In the genomic region with DNA sequence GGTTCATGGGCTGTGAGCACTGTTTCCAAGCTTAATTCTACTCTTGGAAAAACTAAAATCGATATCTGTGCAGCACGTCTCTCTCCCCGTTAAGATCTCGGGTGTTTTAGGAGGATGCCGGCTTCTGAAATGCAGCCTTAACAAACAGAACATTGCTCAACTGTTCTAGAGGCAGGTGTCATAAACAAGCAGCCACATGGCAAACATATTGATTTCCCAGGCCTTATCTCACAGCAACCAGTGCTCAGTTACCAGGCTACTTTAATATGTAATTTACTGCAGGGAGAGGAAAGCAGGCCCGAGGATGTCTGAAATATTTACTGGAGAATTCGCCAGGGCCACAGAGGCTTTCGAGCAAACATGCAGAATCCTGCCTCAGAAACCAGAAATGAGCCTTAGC, we compare ENCODE assay signal across 15 mouse cellular contexts. TPM values are rescaled to one million over a fixed set of nuclear protein-coding genes. Genes with fewer than 3 reads are reported as not detected.
DNase-seq lines count a peak whose midpoint lies in the region; ATAC-seq and TF ChIP-seq lines count a peak whose summit lies in the region.
"Had no signal": no experiment of that assay in that cellular context is flagged by ENCODE, and none has a peak within 500 bp of the region (broad histone marks: within the 10 kb centered on the region; RNA-seq: fewer than 3 reads in every experiment).

No protein-coding gene starts in this region.

- H3K36me3 ChIP-seq in lung, postnatal 0 days (ENCODE audit: insufficient read depth, low read length): peaks cover 11% of the 10 kb centered on the region
- H3K36me3 ChIP-seq in liver, embryonic 11.5 days (ENCODE audit: control insufficient read depth, insufficient read depth, low read length): no peaks in the 10 kb centered on the region
- no peaks in the 10 kb centered on the region for H3K36me3 ChIP-seq in neural tube, embryonic 15.5 days
- H3K36me3 ChIP-seq: liver, embryonic 13.5 days; midbrain, embryonic 15.5 days had no signal

- no peak for TF ChIP-seq CTCF in lung, postnatal 0 days (IDR thresholded peaks at IDR 0.05)
- TF ChIP-seq CTCF in cortical plate, adult 2 months (IDR thresholded peaks at IDR 0.05; ENCODE audit: extremely low read depth, insufficient read depth, low read length): no peak

- H3K27ac ChIP-seq in lung, postnatal 0 days (ENCODE audit: low read length): peak overlapping the region; percentile 10; the same call in 1 of the 2 replicates
- H3K27ac ChIP-seq in cortical plate, adult 2 months (ENCODE audit: insufficient read depth, low read length): peak overlapping the region; percentile 75
- no peak overlapping the region for H3K27ac ChIP-seq in liver, embryonic 11.5 days (ENCODE audit: low read depth, low read length)
- H3K27ac ChIP-seq in neural tube, embryonic 15.5 days (replicated peaks): 0 out of 2 replicates have a peak overlapping the region, but pooled peaks have one; percentile 23
- H3K27ac ChIP-seq: liver, embryonic 13.5 days; midbrain, embryonic 15.5 days had no signal

- ATAC-seq in lung, postnatal 0 days: no peak
- ATAC-seq in liver, embryonic 11.5 days (replicated peaks; ENCODE audit: low FRiP score): peak; percentile 47; the same call in 1 of the 2 replicates
- no peak for ATAC-seq in neural tube, embryonic 15.5 days (ENCODE audit: low FRiP score)
- ATAC-seq: hindbrain, embryonic 16.5 days; midbrain, embryonic 15.5 days had no signal

- no peaks in the 10 kb centered on the region for H3K27me3 ChIP-seq in lung, postnatal 0 days (replicated peaks; ENCODE audit: insufficient read depth, low read length)
- peaks cover 22% of the 10 kb centered on the region for H3K27me3 ChIP-seq in liver, embryonic 11.5 days (replicated peaks; ENCODE audit: control insufficient read depth, insufficient read depth, low read length)
- no peaks in the 10 kb centered on the region; the same call in 1 of the 2 replicates for H3K27me3 ChIP-seq in neural tube, embryonic 15.5 days (replicated peaks)
- H3K27me3 ChIP-seq: midbrain, embryonic 15.5 days had no signal

- no peak overlapping the region for H3K4me3 ChIP-seq in lung, postnatal 0 days (ENCODE audit: low read depth, low read length)
- no peak overlapping the region for H3K4me3 ChIP-seq in cortical plate, adult 2 months (ENCODE audit: insufficient read depth, low read length)
- H3K4me3 ChIP-seq in liver, embryonic 11.5 days (ENCODE audit: low read depth, low read length): no peak overlapping the region
- H3K4me3 ChIP-seq in neural tube, embryonic 15.5 days (replicated peaks): no peak overlapping the region
- H3K4me3 ChIP-seq: liver, embryonic 13.5 days; midbrain, embryonic 15.5 days had no signal

- no peak for TF ChIP-seq POLR2A in cortical plate, adult 2 months (IDR thresholded peaks at IDR 0.05; ENCODE audit: extremely low read depth, insufficient read depth, low read length)

- no peak for DNase-seq in lung, postnatal 0 days (ENCODE audit: low spot score)
- no peak for DNase-seq in lung, postnatal 36 days
- DNase-seq in liver, embryonic 11.5 days (ENCODE audit: low spot score): no peak
- DNase-seq in layer of hippocampus, adult 9-10 months (ENCODE audit: low spot score): no peak
- DNase-seq in kidney, adult 18-20 months: no peak
- DNase-seq: adrenal gland, postnatal 36 days; cerebellum, adult 9-10 months; liver, embryonic 13.5 days; spleen, adult 18-20 months; thymus, adult 2 months had no signal

- no peaks in the 10 kb centered on the region for H3K9me3 ChIP-seq in lung, postnatal 0 days (ENCODE audit: low read length)
- no peaks in the 10 kb centered on the region for H3K9me3 ChIP-seq in liver, embryonic 11.5 days (ENCODE audit: control insufficient read depth, low read length)
- no peaks in the 10 kb centered on the region for H3K9me3 ChIP-seq in neural tube, embryonic 15.5 days (replicated peaks)
- H3K9me3 ChIP-seq: liver, embryonic 13.5 days; midbrain, embryonic 15.5 days had no signal

- no peak overlapping the region for H3K9ac ChIP-seq in lung, postnatal 0 days (replicated peaks; ENCODE audit: low read depth)
- H3K9ac ChIP-seq in liver, embryonic 11.5 days (ENCODE audit: low read depth, low read length): no peak overlapping the region
- H3K9ac ChIP-seq in neural tube, embryonic 15.5 days (replicated peaks): no peak overlapping the region
- H3K9ac ChIP-seq: liver, embryonic 13.5 days; midbrain, embryonic 15.5 days had no signal

- WGBS in lung, postnatal 0 days: 53% methylated on average over 8 of the region's 8 CpGs
- WGBS in liver, embryonic 11.5 days: 51% methylated on average over 8 of the region's 8 CpGs
- WGBS in neural tube, embryonic 15.5 days: 76% methylated on average over 8 of the region's 8 CpGs

- no peak overlapping the region for H3K4me2 ChIP-seq in lung, postnatal 0 days (replicated peaks; ENCODE audit: low read depth, low read length)
- H3K4me2 ChIP-seq in liver, embryonic 11.5 days: no peak overlapping the region
- H3K4me2 ChIP-seq in neural tube, embryonic 15.5 days: no peak overlapping the region
- H3K4me2 ChIP-seq: heart, embryonic 11.5 days; liver, embryonic 13.5 days; midbrain, embryonic 15.5 days had no signal

- no peaks in the 10 kb centered on the region for H3K4me1 ChIP-seq in lung, postnatal 0 days (ENCODE audit: insufficient read depth, low read depth, low read length)
- peaks cover 9% of the 10 kb centered on the region for H3K4me1 ChIP-seq in cortical plate, adult 2 months (ENCODE audit: control insufficient read depth, insufficient read depth, low read length)
- H3K4me1 ChIP-seq in liver, embryonic 11.5 days (replicated peaks; ENCODE audit: control insufficient read depth, insufficient read depth, low read length): peaks cover 13% of the 10 kb centered on the region
- H3K4me1 ChIP-seq in neural tube, embryonic 15.5 days: peaks cover 18% of the 10 kb centered on the region

- TF ChIP-seq EP300 in lung, postnatal 0 days (IDR thresholded peaks at IDR 0.05): no peak

RNA-seq across cellular contexts. Expression of a gene that starts 35.4 kb away (rescaled TPM):
- polyA plus RNA-seq in lung, postnatal 0 days (2015; fragmentation: Nextera tagmentation; extraction: Ambion mirVana): 3.9 and 19.7 TPM in 2 replicates
- polyA plus RNA-seq in cortical plate, adult 2 months (2012; rRNA removed): 22.0 and 34.9 TPM in 2 replicates
- polyA plus RNA-seq in liver, embryonic 11.5 days (2014; fragmentation: Nextera tagmentation; extraction: Ambion mirVana): 2.3 and 2.8 TPM in 2 replicates
- 9.7 and 10.8 TPM in 2 replicates for polyA plus RNA-seq in neural tube, embryonic 15.5 days (2015; fragmentation: Nextera tagmentation; extraction: Ambion mirVana)
